Mouse (Mus musculus): Measurements from ENCODE around the gene Pde11a.

DNA sequence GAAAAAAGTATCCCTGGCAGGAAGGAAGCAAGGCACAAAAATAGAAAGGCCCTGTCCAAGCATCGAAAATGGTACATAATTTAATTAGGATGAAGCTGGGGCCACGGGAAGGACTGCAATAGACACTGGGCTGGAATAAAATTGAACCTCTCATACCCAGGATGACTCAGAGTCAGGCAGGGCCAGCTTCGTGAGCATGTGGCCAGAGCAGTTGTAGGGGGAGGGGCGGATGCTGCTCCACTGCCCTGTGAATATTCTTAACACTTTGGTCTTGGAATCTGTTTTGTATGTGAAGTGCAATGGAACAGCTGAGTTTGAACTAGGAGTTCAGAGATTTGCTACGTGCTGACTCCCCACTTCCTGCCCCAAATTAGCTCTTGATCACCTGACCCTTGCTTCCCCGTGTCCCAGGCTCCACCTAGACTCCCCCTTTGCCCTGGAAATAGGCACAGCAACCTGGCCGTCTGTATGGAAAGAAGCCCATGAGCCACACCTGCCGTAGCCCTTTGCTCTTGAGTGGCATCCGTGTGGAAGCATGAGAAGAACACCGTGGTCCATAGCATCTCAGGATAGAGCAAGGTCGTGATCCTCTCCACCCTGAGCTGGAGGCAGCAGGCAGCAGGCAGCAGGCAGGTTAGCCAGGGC is 6.3 kb downstream of the Pde11a start:
- TF ChIP-seq CTCF (conservative IDR thresholded peaks at IDR 0.05; ENCODE audit: low read length), result no peak
- no peak for TF ChIP-seq NANOG (IDR thresholded peaks at IDR 0.05; ENCODE audit: borderline replicate concordance, low read length)

Data from E14TG2a.4 (cell line).